Mouse (Mus musculus) kidney, postnatal 36 days (tissue): ENCODE data around the gene Mlx.

ENCODE experiments used
- DNase-seq, 2 experiments: peaks; one replicate each; pipeline ENCODE4 v3.0.0; 2021 to 2022; ENCODE audit warnings: mixed read lengths in 2 of 2

Mlx gene

DNA sequence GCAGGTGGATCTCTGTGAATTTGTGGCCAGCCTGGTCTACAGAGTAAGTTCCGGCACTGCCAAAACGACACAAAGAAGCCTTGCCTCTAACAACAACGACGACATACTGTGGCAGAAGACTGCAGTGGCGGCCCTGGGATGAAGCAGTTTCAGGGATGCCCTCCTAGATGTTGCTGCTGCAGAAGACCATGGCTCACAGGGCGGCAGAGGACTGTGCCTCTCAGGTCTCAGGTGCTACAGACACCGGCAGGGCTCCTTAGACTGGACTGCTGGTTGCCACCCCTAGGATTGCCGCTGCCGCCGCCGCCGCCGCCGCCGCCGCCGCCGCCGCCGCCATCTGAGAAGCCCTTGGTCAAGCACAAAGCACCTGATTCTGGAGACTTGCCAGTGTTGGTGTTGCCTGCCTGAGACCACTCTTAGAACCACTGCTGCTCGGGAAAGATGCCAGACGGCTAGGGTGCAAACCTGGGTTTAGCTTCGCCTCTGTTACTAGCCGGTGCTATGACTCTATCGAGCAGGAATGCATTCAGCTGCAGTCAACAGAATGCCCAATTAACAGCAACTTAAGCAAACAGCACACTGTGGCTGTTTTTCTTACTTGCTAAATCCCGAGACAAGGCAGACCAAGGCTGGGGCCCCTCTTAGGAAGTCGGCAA lies 53.2 kb downstream of the Mlx start:
- DNase-seq = no peak

DNA sequence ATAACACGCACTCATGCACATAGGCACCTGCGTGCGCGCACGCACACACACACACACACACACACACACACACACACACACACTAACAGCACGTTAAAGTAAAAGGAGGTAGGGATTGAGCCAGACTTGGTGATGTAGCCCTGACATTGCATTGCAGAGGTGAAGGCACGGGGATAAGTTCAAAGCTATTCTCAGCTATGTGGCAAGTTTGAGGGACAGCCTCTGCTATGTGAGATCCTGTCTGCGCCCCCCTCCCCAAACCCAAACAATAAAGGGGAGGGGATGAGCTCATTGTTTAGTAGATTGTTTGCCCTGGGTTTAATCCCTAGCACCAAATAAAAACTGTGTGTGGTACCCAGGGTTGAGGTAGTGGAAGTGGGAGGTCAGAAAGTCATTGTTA lies 54.0 kb downstream of the Mlx start:
- DNase-seq = no peak
